Mouse (Mus musculus): Measurements from ENCODE around the gene Hpca. TPM values are rescaled to one million over a fixed set of nuclear protein-coding genes. Genes with fewer than 3 reads are reported as not detected.

The Hpca gene
- polyA plus RNA-seq, 1 experiment = not detected

GRCm38 (mm10) chr4:129124652-129125146 is 2.9 kb upstream of the Hpca start:
- no peak overlapping the region for H3K4me3 ChIP-seq (ENCODE audit: insufficient read depth, low read length)
- H3K4me1 ChIP-seq (ENCODE audit: control insufficient read depth, insufficient read depth, low read length) = no peaks in the 10 kb centered on the region
- TF ChIP-seq CTCF (IDR thresholded peaks at IDR 0.05; ENCODE audit: low read depth, low read length) = no peak
- no peak for TF ChIP-seq POLR2A (IDR thresholded peaks at IDR 0.05; ENCODE audit: borderline replicate concordance, low read depth, low read length)
- H3K27ac ChIP-seq (ENCODE audit: insufficient read depth, low read depth, low read length) = no peak overlapping the region

- no peak overlapping the region for H3K27ac ChIP-seq (ENCODE audit: insufficient read depth, low read depth, low read length)
- TF ChIP-seq POLR2A (IDR thresholded peaks at IDR 0.05; ENCODE audit: borderline replicate concordance, low read depth, low read length) (no peak), CTCF (IDR thresholded peaks at IDR 0.05; ENCODE audit: low read depth, low read length) (no peak)
- no peaks in the 10 kb centered on the region for H3K4me1 ChIP-seq (ENCODE audit: control insufficient read depth, insufficient read depth, low read length)
- H3K4me3 ChIP-seq (ENCODE audit: insufficient read depth, low read length) = no peak overlapping the region
Measured at GRCm38 (mm10) chr4:129122719-129123118, 883 bp upstream of the Hpca start.

GRCm38 (mm10) chr4:129122107-129122506 is 271 bp upstream of the Hpca start:
- no peak for TF ChIP-seq POLR2A (IDR thresholded peaks at IDR 0.05; ENCODE audit: borderline replicate concordance, low read depth, low read length)
- TF ChIP-seq CTCF (IDR thresholded peaks at IDR 0.05; ENCODE audit: low read depth, low read length) = no peak
- no peaks in the 10 kb centered on the region for H3K4me1 ChIP-seq (ENCODE audit: control insufficient read depth, insufficient read depth, low read length)
- H3K4me3 ChIP-seq (ENCODE audit: insufficient read depth, low read length) = no peak overlapping the region
- no peak overlapping the region for H3K27ac ChIP-seq (ENCODE audit: insufficient read depth, low read depth, low read length)

GRCm38 (mm10) chr4:129120520-129121445 is 1.1 kb downstream of the Hpca start:
- TF ChIP-seq POLR2A (IDR thresholded peaks at IDR 0.05; ENCODE audit: borderline replicate concordance, low read depth, low read length) (no peak), CTCF (IDR thresholded peaks at IDR 0.05; ENCODE audit: low read depth, low read length) (no peak)
- Histone ChIP-seq H3K4me3 (ENCODE audit: insufficient read depth, low read length) (no peak overlapping the region), H3K4me1 (ENCODE audit: control insufficient read depth, insufficient read depth, low read length) (no peaks in the 10 kb centered on the region), H3K27ac (ENCODE audit: insufficient read depth, low read depth, low read length) (no peak overlapping the region)

DNA sequence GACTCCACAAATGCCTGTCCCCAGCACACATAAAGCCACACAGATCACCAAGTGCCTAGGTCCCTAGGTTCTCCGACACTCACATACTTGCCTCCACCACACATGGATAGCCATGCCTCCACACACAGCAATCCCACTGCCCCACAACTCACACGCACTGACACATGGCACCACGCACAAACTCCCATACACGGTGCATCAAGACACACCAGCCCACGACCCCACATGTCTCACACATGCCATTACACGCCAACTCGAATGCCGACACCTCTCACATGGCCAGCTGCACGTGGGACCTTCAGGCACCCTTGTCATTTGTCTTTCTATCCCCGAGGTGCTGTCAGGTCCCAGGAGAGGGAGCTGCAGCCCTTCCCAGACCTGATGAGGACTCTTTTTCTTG is 2.1 kb downstream of the Hpca start:
- no peak overlapping the region for H3K27ac ChIP-seq (ENCODE audit: insufficient read depth, low read depth, low read length)
- TF ChIP-seq POLR2A (IDR thresholded peaks at IDR 0.05; ENCODE audit: borderline replicate concordance, low read depth, low read length) (no peak), CTCF (IDR thresholded peaks at IDR 0.05; ENCODE audit: low read depth, low read length) (no peak)
- H3K4me3 ChIP-seq (ENCODE audit: insufficient read depth, low read length) = no peak overlapping the region
- no peaks in the 10 kb centered on the region for H3K4me1 ChIP-seq (ENCODE audit: control insufficient read depth, insufficient read depth, low read length)

GRCm38 (mm10) chr4:129117720-129118510 is 3.9 kb downstream of the Hpca start:
- Histone ChIP-seq H3K4me1 (ENCODE audit: control insufficient read depth, insufficient read depth, low read length) (no peaks in the 10 kb centered on the region), H3K4me3 (ENCODE audit: insufficient read depth, low read length) (no peak overlapping the region), H3K27ac (ENCODE audit: insufficient read depth, low read depth, low read length) (no peak overlapping the region)
- TF ChIP-seq POLR2A (IDR thresholded peaks at IDR 0.05; ENCODE audit: borderline replicate concordance, low read depth, low read length) (no peak), CTCF (IDR thresholded peaks at IDR 0.05; ENCODE audit: low read depth, low read length) (no peak)

GRCm38 (mm10) chr4:129116703-129117102 is 5.1 kb downstream of the Hpca start:
- Histone ChIP-seq H3K27ac (ENCODE audit: insufficient read depth, low read depth, low read length) (no peak overlapping the region), H3K4me1 (ENCODE audit: control insufficient read depth, insufficient read depth, low read length) (no peaks in the 10 kb centered on the region), H3K4me3 (ENCODE audit: insufficient read depth, low read length) (no peak overlapping the region)
- TF ChIP-seq POLR2A (IDR thresholded peaks at IDR 0.05; ENCODE audit: borderline replicate concordance, low read depth, low read length) = no peak
- TF ChIP-seq CTCF (IDR thresholded peaks at IDR 0.05; ENCODE audit: low read depth, low read length) = no peak

DNA sequence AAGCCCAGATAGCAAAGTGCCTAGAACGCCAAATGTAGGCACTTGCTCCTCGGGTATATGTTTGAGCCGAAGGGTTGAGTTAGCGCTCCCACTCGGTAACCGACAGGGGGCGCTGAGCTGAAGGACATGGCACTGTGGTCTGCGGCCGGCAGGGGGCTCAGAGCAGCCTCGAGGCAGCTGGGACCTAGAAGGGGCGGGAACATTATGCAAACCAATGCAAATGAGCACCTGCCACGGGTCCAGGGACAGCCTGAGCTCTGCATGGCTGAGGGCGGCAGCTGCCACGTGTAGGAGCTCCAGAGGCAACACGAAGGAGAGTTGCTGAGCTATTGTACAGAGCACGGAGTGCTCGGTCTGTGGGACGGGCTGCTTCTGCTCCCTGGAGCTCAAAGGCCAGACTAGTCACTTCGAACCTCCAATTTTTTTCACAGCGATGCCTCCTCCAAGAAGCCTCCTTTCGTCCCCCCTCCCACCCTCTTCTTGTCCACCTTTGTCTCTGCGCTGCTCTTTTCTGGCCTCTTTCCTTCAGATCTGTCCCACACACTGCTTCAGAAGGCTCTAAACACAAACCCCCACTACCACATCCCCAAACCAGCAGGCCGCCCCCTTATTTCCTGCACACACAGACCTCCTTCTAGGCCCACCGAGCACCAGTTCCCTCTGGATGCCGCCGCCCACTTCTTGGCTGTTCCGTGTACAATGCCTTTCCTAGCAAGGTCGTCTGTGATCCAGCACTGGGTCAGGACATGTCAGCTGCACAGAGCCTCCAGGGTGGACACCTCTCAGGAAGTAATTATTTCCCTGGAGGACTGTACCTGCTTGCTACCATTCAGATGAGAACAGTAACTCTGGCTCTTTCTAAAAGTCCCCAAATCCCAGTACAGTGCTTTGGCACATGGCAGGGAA is 8.5 kb downstream of the Hpca start:
- Histone ChIP-seq H3K4me3 (ENCODE audit: insufficient read depth, low read length) (no peak overlapping the region), H3K27ac (ENCODE audit: insufficient read depth, low read depth, low read length) (no peak overlapping the region), H3K4me1 (ENCODE audit: control insufficient read depth, insufficient read depth, low read length) (no peaks in the 10 kb centered on the region)
- TF ChIP-seq POLR2A (IDR thresholded peaks at IDR 0.05; ENCODE audit: borderline replicate concordance, low read depth, low read length) (no peak), CTCF (IDR thresholded peaks at IDR 0.05; ENCODE audit: low read depth, low read length) (peak; percentile 30; the same call in 1 of the 2 replicates)

DNA sequence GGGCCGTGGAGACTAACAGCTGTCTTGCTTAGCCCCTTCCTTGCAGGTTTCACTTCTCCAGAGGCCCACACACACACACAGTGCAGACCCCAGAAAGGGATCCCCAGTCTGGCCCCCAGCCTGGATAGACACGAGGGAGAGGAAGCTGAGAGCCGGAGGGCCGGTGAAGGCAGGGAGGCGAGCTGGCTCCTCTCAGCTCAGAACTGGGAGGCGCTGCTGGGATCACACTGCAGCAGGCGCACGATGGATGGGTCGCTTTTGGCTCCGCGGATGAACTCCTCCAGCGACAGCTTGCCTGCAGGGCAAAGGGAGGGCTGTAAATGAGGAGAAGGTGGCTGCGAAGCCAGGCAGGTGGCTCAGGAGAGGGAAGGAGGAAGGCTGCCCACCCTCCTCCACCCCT is 9.6 kb downstream of the Hpca start:
- no peaks in the 10 kb centered on the region for H3K4me1 ChIP-seq (ENCODE audit: control insufficient read depth, insufficient read depth, low read length)
- H3K4me3 ChIP-seq (ENCODE audit: insufficient read depth, low read length) = no peak overlapping the region
- no peak overlapping the region for H3K27ac ChIP-seq (ENCODE audit: insufficient read depth, low read depth, low read length)
- TF ChIP-seq CTCF (IDR thresholded peaks at IDR 0.05; ENCODE audit: low read depth, low read length) (no peak), POLR2A (IDR thresholded peaks at IDR 0.05; ENCODE audit: borderline replicate concordance, low read depth, low read length) (no peak)

Measured in bone marrow macrophage, adult 2 months (primary cell).